Mouse (Mus musculus) G1E (cell line): ENCODE results near the gene Plpp3.

Source experiments
- CTCF ChIP-seq: IDR thresholded peaks from 2 replicates; pipeline ENCODE4 v1.5.1; 2012; ENCODE audit warnings: low read depth, low read length, inconsistent platforms, mixed read lengths
- GATA1 ChIP-seq: IDR thresholded peaks from 2 replicates; pipeline ENCODE4 v1.6.1; 2012; ENCODE audit warnings: borderline replicate concordance, low read length, inconsistent platforms, mixed read lengths
- POLR2AphosphoS5 ChIP-seq: IDR thresholded peaks from 2 replicates; pipeline ENCODE4 v1.6.1; 2012; ENCODE audit warnings: low read depth, low read length, inconsistent platforms; ENCODE audit not compliant: insufficient replicate concordance

GRCm38 (mm10) chr4:105226351-105226750 is 69.2 kb downstream of the Plpp3 start:
- TF ChIP-seq CTCF (no peak), POLR2AphosphoS5 (no peak), GATA1 (no peak)
